Comparison of ENCODE assay signal across 11 mouse cellular contexts in the genomic region with DNA sequence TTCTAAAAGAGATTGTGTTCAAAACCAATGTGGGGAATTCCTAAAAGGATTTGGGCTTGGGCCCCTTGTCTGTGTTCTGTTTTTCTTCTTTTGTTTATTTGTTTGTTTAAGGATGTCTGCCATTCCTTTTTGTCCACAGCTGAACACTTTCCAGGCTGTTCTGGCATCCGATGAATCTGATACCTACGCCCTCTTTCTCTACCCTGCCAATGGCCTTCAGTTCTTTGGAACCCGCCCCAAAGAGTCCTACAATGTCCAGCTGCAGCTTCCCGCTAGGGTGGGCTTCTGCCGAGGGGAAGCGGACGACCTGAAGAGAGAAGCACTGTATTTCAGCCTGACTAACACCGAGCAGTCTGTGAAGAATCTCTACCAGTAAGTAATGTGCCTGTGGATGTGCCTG. TPM values are rescaled to one million over a fixed set of nuclear protein-coding genes. Genes with fewer than 3 reads are reported as not detected.
DNase-seq lines count a peak whose midpoint lies in the region; ATAC-seq and TF ChIP-seq lines count a peak whose summit lies in the region.
"Had no signal": no experiment of that assay in that cellular context is flagged by ENCODE, and none has a peak within 500 bp of the region (broad histone marks: within the 10 kb centered on the region; RNA-seq: fewer than 3 reads in every experiment).

No protein-coding gene starts in this region.

- peaks cover 63% of the 10 kb centered on the region for H3K4me1 ChIP-seq in heart, embryonic 12.5 days (replicated peaks)
- H3K4me1 ChIP-seq in midbrain, postnatal 0 days (ENCODE audit: insufficient read depth, low read length), result 0 out of 2 replicates have a peak, but pooled peaks cover 3% of the 10 kb centered on the region
- H3K4me1 ChIP-seq in midbrain, embryonic 11.5 days (ENCODE audit: control insufficient read depth, insufficient read depth, low read length), result peaks cover 12% of the 10 kb centered on the region
- H3K4me1 ChIP-seq in forebrain, postnatal 0 days (ENCODE audit: insufficient read depth), result no peaks in the 10 kb centered on the region
- peaks cover 76% of the 10 kb centered on the region for H3K4me1 ChIP-seq in limb, embryonic 10.5 days

- no peak for TF ChIP-seq CTCF in midbrain, postnatal 0 days (IDR thresholded peaks at IDR 0.05)
- no peak for TF ChIP-seq CTCF in forebrain, postnatal 0 days (IDR thresholded peaks at IDR 0.05; ENCODE audit: low read depth)

- ATAC-seq in heart, embryonic 12.5 days (ENCODE audit: insufficient number of reproducible peaks, low FRiP score), result no peak
- no peak for ATAC-seq in midbrain, postnatal 0 days (ENCODE audit: low FRiP score)
- no peak for ATAC-seq in midbrain, embryonic 11.5 days (ENCODE audit: low FRiP score)
- ATAC-seq in forebrain, postnatal 0 days, result peak; percentile 43

- H3K4me3 ChIP-seq in heart, embryonic 12.5 days, result no peak overlapping the region
- H3K4me3 ChIP-seq in midbrain, postnatal 0 days (ENCODE audit: low read depth, low read length), result no peak overlapping the region
- no peak overlapping the region for H3K4me3 ChIP-seq in midbrain, embryonic 11.5 days (ENCODE audit: low read depth, low read length)
- H3K4me3 ChIP-seq in forebrain, postnatal 0 days (ENCODE audit: low read depth, low read length), result no peak overlapping the region
- H3K4me3 ChIP-seq in limb, embryonic 10.5 days, result no peak overlapping the region
- H3K4me3 ChIP-seq: megakaryocyte, embryonic 14.5 days; neural tube, embryonic 12.5 days had no signal

- H3K9me3 ChIP-seq in heart, embryonic 12.5 days (replicated peaks), result no peaks in the 10 kb centered on the region
- no peaks in the 10 kb centered on the region for H3K9me3 ChIP-seq in midbrain, postnatal 0 days (ENCODE audit: low read length)
- no peaks in the 10 kb centered on the region for H3K9me3 ChIP-seq in midbrain, embryonic 11.5 days (ENCODE audit: control insufficient read depth, low read length)
- no peaks in the 10 kb centered on the region for H3K9me3 ChIP-seq in forebrain, postnatal 0 days (ENCODE audit: low read length)
- H3K9me3 ChIP-seq in limb, embryonic 10.5 days (replicated peaks), result no peaks in the 10 kb centered on the region
- H3K9me3 ChIP-seq: megakaryocyte, embryonic 14.5 days; neural tube, embryonic 12.5 days had no signal

- WGBS in heart, embryonic 12.5 days, result 26% methylated on average over 8 of the region's 8 CpGs
- WGBS in midbrain, postnatal 0 days, result 62% methylated on average over 8 of the region's 8 CpGs
- 62% methylated on average over 8 of the region's 8 CpGs for WGBS in midbrain, embryonic 11.5 days
- WGBS in forebrain, postnatal 0 days, result 33% methylated on average over 8 of the region's 8 CpGs
- WGBS in limb, embryonic 10.5 days, result 54% methylated on average over 8 of the region's 8 CpGs

- 0 out of 2 replicates have a peak overlapping the region, but pooled peaks have one; percentile 29 for H3K9ac ChIP-seq in heart, embryonic 12.5 days
- H3K9ac ChIP-seq in midbrain, postnatal 0 days (replicated peaks; ENCODE audit: low read length, poor library complexity, severe bottlenecking), result no peak overlapping the region
- H3K9ac ChIP-seq in midbrain, embryonic 11.5 days (ENCODE audit: low read length), result no peak overlapping the region
- H3K9ac ChIP-seq in forebrain, postnatal 0 days, result no peak overlapping the region
- H3K9ac ChIP-seq: neural tube, embryonic 12.5 days had no signal

- no peaks in the 10 kb centered on the region for H3K27me3 ChIP-seq in heart, embryonic 12.5 days (replicated peaks)
- H3K27me3 ChIP-seq in midbrain, postnatal 0 days (ENCODE audit: insufficient read depth, low read length), result no peaks in the 10 kb centered on the region; the same call in 1 of the 2 replicates
- no peaks in the 10 kb centered on the region for H3K27me3 ChIP-seq in midbrain, embryonic 11.5 days (ENCODE audit: control insufficient read depth, insufficient read depth, low read length)
- H3K27me3 ChIP-seq in forebrain, postnatal 0 days (ENCODE audit: insufficient read depth, low read length), result no peaks in the 10 kb centered on the region
- H3K27me3 ChIP-seq in limb, embryonic 10.5 days (ENCODE audit: low read depth, poor library complexity, severe bottlenecking), result no peaks in the 10 kb centered on the region
- H3K27me3 ChIP-seq: neural tube, embryonic 12.5 days had no signal

- H3K4me2 ChIP-seq in heart, embryonic 12.5 days, result no peak overlapping the region
- no peak overlapping the region for H3K4me2 ChIP-seq in midbrain, postnatal 0 days (ENCODE audit: low read depth, low read length, poor library complexity, severe bottlenecking)
- H3K4me2 ChIP-seq in midbrain, embryonic 11.5 days, result no peak overlapping the region
- no peak overlapping the region for H3K4me2 ChIP-seq in forebrain, postnatal 0 days (ENCODE audit: low read depth)
- H3K4me2 ChIP-seq: neural tube, embryonic 12.5 days had no signal

- H3K27ac ChIP-seq in heart, embryonic 12.5 days (ENCODE audit: poor library complexity, severe bottlenecking), result peak overlapping the region; percentile 30; the same call in 1 of the 2 replicates
- no peak overlapping the region for H3K27ac ChIP-seq in midbrain, postnatal 0 days (ENCODE audit: low read depth, low read length)
- H3K27ac ChIP-seq in midbrain, embryonic 11.5 days (ENCODE audit: low read depth, low read length), result no peak overlapping the region
- H3K27ac ChIP-seq in forebrain, postnatal 0 days (ENCODE audit: low read depth, low read length), result no peak overlapping the region
- H3K27ac ChIP-seq in limb, embryonic 10.5 days, result peak overlapping the region; percentile 3; the same call in 1 of the 2 replicates
- H3K27ac ChIP-seq: neural tube, embryonic 12.5 days; stomach, postnatal 0 days had no signal

- H3K36me3 ChIP-seq in heart, embryonic 12.5 days, result peaks cover 18% of the 10 kb centered on the region
- H3K36me3 ChIP-seq in midbrain, postnatal 0 days (ENCODE audit: insufficient read depth, low read length), result no peaks in the 10 kb centered on the region
- no peaks in the 10 kb centered on the region for H3K36me3 ChIP-seq in midbrain, embryonic 11.5 days (ENCODE audit: control insufficient read depth, insufficient read depth, low read length)
- no peaks in the 10 kb centered on the region for H3K36me3 ChIP-seq in forebrain, postnatal 0 days (ENCODE audit: insufficient read depth)
- peaks cover 51% of the 10 kb centered on the region for H3K36me3 ChIP-seq in limb, embryonic 10.5 days
- H3K36me3 ChIP-seq: neural tube, embryonic 12.5 days had no signal

- no peak for DNase-seq in heart, adult 8-10 months (ENCODE audit: low spot score)
- peak; percentile 44 for DNase-seq in midbrain, postnatal 0 days (ENCODE audit: low spot score)
- DNase-seq in midbrain, embryonic 11.5 days (ENCODE audit: low spot score, missing footprints), result no peak
- peak; percentile 26 for DNase-seq in forebrain, postnatal 0 days
- DNase-seq in limb, embryonic 10.5 days (ENCODE audit: low spot score), result no peak
- DNase-seq in cerebellum, adult 9-10 months, result no peak
- DNase-seq: lung, adult 2 months had no signal

RNA-seq across cellular contexts. Expression of a gene that starts 12.5 kb away (rescaled TPM):
- 204 and 208 TPM in 2 replicates for polyA plus RNA-seq in heart, embryonic 12.5 days (2016; fragmentation: Nextera tagmentation; extraction: Ambion mirVana)
- 10 to 100 TPM; 17.5 to 19.7 (median 18.4) TPM for total RNA-seq in heart, adult 8-10 months (2022)
- 35.2 and 39.0 TPM in 2 replicates for total RNA-seq in midbrain, postnatal 0 days (2014; rRNA removed)
- polyA plus RNA-seq in midbrain, postnatal 0 days (2015; fragmentation: Nextera tagmentation; extraction: Ambion mirVana), result 18.6 and 21.3 TPM in 2 replicates
- 30.0 and 32.2 TPM in 2 replicates for polyA plus RNA-seq in midbrain, embryonic 11.5 days (2014; fragmentation: Nextera tagmentation; extraction: Ambion mirVana)
- 17.3 and 26.8 TPM in 2 replicates for total RNA-seq in forebrain, postnatal 0 days (2014; rRNA removed)
- polyA plus RNA-seq in forebrain, postnatal 0 days (2015; fragmentation: Nextera tagmentation; extraction: Ambion mirVana), result 18.5 and 18.6 TPM in 2 replicates
- polyA plus RNA-seq in limb, embryonic 10.5 days (2016; fragmentation: Nextera tagmentation; extraction: Ambion mirVana), result 98.5 TPM in 2 replicates

Comparison
In these comparisons a context has a peak if more than half of its experiments do, and no peak if none do; other contexts are left out.
1. DNase-seq: peak in midbrain, postnatal 0 days (single experiment) and forebrain, postnatal 0 days (single experiment); none in heart, adult 8-10 months (single experiment), midbrain, embryonic 11.5 days (single experiment), limb, embryonic 10.5 days (single experiment) and cerebellum, adult 9-10 months (single experiment).
2. H3K27ac ChIP-seq: peak in heart, embryonic 12.5 days (single experiment) and limb, embryonic 10.5 days (single experiment); none in midbrain, postnatal 0 days (single experiment), midbrain, embryonic 11.5 days (single experiment) and forebrain, postnatal 0 days (single experiment).